Mouse (Mus musculus): ENCODE measurements around the gene Atp5g3. TPM values are rescaled to one million over a fixed set of nuclear protein-coding genes. Genes with fewer than 3 reads are reported as not detected.

Atp5g3 gene
- 266 and 847 TPM in 2 replicates for polyA plus RNA-seq (2012; ENCODE audit: low replicate concordance)

GRCm38 (mm10) chr2:73911175-73911700 lies at the start of gene Atp5g3:
Gene Atp5g3 (minus strand): TSS chr2:73911326.

DNA sequence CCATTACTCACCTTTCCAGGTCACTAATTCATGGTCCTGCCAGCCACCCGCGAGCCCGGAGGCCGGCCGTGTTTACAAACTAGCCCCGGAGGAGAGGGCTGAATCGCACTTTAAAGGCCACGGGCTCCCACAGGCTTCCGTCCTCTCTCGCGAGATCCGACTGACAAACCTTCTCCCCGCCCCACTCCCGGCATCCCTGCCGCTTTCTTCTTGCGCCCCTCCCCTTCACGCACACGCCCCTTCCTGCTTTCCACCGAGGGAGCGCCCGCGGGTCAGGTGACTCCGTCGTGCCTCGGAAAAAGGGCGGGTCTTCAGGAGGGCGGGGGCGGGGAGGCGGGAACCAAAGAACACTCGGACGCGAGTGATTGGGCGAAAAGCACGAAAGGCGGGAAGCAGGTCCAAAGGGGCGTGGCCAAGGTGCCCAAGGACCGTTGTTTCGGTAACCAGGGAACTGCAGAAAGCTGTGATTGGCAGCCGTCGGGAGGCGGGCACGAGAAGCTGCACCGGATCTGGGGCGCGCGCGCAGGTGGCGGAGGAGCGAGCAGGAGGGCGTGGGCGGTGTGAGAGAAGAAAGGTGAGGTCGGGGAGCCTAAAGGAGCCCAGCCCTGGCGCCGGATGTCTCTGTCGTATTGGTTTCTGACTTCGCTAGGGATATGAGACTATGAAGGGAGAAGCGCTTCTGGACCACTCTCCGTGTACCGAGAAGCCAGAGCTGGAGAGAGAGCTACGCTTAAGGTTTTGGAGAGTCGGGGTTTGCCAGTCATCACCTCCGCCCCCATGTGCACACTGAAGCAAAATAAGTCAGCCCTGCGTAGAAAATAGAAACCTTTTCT lies 18.4 kb downstream of the Atp5g3 start, which contains the start of gene Atf2:
Atf2 (minus strand) TSS at position 176 of the 833 bp plus-strand sequence.

Other genes starting within 250 kb of the Atp5g3 start
- gene Chn1, start 136.0 kb downstream of the Atp5g3 start, polyA plus RNA-seq (2012; ENCODE audit: low replicate concordance): 0.20 and 0.21 TPM in 2 replicates
- gene Atf2, start 18.7 kb downstream of the Atp5g3 start, polyA plus RNA-seq (2012; ENCODE audit: low replicate concordance): 2.2 and 4.6 TPM in 2 replicates

All from leukemia stem cell, adult 10-12 weeks (primary cell).